Mouse (Mus musculus): ENCODE results near the gene Srgap3. TPM values are rescaled to one million over a fixed set of nuclear protein-coding genes. Genes with fewer than 3 reads are reported as not detected.

Srgap3 gene
- polyA plus RNA-seq, 1 experiment from 2014 or later = 53.5 TPM

- WGBS = 12% methylated on average over 6 of the region's 6 CpGs
- Histone ChIP-seq H3K27me3 (no peaks in the 10 kb centered on the region), H3K36me3 (no peaks in the 10 kb centered on the region), H3K9ac (replicated peaks) (no peak overlapping the region), H3K4me1 (replicated peaks) (peaks cover 91% of the 10 kb centered on the region), H3K4me3 (replicated peaks) (no peak overlapping the region), H3K9me3 (no peaks in the 10 kb centered on the region), H3K27ac (peak overlapping the region; percentile 97), H3K4me2 (replicated peaks) (peak overlapping the region; percentile 36)
- ATAC-seq = peak; percentile 31
Observed at GRCm38 (mm10) chr6:112900306-112900705, 46.8 kb downstream of the Srgap3 start.

GRCm38 (mm10) chr6:112899711-112900110 is 47.4 kb downstream of the Srgap3 start:
- H3K36me3 ChIP-seq = no peaks in the 10 kb centered on the region
- peaks cover 93% of the 10 kb centered on the region for H3K4me1 ChIP-seq (replicated peaks)
- H3K9me3 ChIP-seq = no peaks in the 10 kb centered on the region
- peak overlapping the region; percentile 97 for H3K27ac ChIP-seq
- no peak for ATAC-seq
- H3K9ac ChIP-seq (replicated peaks) = 0 out of 2 replicates have a peak overlapping the region, but pooled peaks have one; percentile 42
- H3K27me3 ChIP-seq = no peaks in the 10 kb centered on the region
- H3K4me3 ChIP-seq (replicated peaks) = peak overlapping the region; percentile 16; the same call in 1 of the 2 replicates
- 19% methylated on average over 1 of the region's 1 CpGs for WGBS
- peak overlapping the region; percentile 36 for H3K4me2 ChIP-seq (replicated peaks)

GRCm38 (mm10) chr6:112899276-112899675 is 47.8 kb downstream of the Srgap3 start:
- 51% methylated on average over 5 of the region's 5 CpGs for WGBS
- Histone ChIP-seq H3K4me3 (replicated peaks) (peak overlapping the region; percentile 16; the same call in 1 of the 2 replicates), H3K4me1 (replicated peaks) (peaks cover 93% of the 10 kb centered on the region), H3K4me2 (replicated peaks) (peak overlapping the region; percentile 36), H3K9ac (replicated peaks) (0 out of 2 replicates have a peak overlapping the region, but pooled peaks have one; percentile 42), H3K27ac (peak overlapping the region; percentile 97), H3K36me3 (no peaks in the 10 kb centered on the region), H3K27me3 (no peaks in the 10 kb centered on the region), H3K9me3 (no peaks in the 10 kb centered on the region)
- ATAC-seq = no peak

- H3K27me3 ChIP-seq = no peaks in the 10 kb centered on the region
- 63% methylated on average over 4 of the region's 4 CpGs for WGBS
- no peaks in the 10 kb centered on the region for H3K9me3 ChIP-seq
- ATAC-seq = no peak
- H3K36me3 ChIP-seq = no peaks in the 10 kb centered on the region
- H3K4me3 ChIP-seq (replicated peaks) = no peak overlapping the region
- no peak overlapping the region for H3K9ac ChIP-seq (replicated peaks)
- peaks cover 89% of the 10 kb centered on the region for H3K4me1 ChIP-seq (replicated peaks)
- H3K4me2 ChIP-seq (replicated peaks) = peak overlapping the region; percentile 36; the same call in 1 of the 2 replicates
- H3K27ac ChIP-seq = peak overlapping the region; percentile 22; the same call in 1 of the 2 replicates
Observed at GRCm38 (mm10) chr6:112898435-112898834, 48.6 kb downstream of the Srgap3 start.

- H3K9ac ChIP-seq (replicated peaks) = peak overlapping the region; percentile 24; the same call in 1 of the 2 replicates
Observed at GRCm38 (mm10) chr6:112896372-112896771, 50.7 kb downstream of the Srgap3 start.

GRCm38 (mm10) chr6:112890331-112890751 is 56.7 kb downstream of the Srgap3 start:
- H3K27ac ChIP-seq = no peak overlapping the region
- no peak overlapping the region for H3K4me2 ChIP-seq (replicated peaks)
- H3K9me3 ChIP-seq = no peaks in the 10 kb centered on the region
- H3K4me3 ChIP-seq (replicated peaks) = no peak overlapping the region
- H3K36me3 ChIP-seq = peaks cover 19% of the 10 kb centered on the region; the same call in 1 of the 2 replicates
- peaks cover 69% of the 10 kb centered on the region for H3K4me1 ChIP-seq (replicated peaks)
- ATAC-seq = no peak
- no peaks in the 10 kb centered on the region for H3K27me3 ChIP-seq
- 76% methylated on average over 2 of the region's 2 CpGs for WGBS
- H3K9ac ChIP-seq (replicated peaks) = no peak overlapping the region

More at GRCm38 (mm10) chr6:112896372-112896771, 50.7 kb downstream of the Srgap3 start:
- Histone ChIP-seq H3K4me1 (replicated peaks) (peaks cover 73% of the 10 kb centered on the region), H3K4me2 (replicated peaks) (peak overlapping the region; percentile 39), H3K9me3 (no peaks in the 10 kb centered on the region), H3K27ac (peak overlapping the region; percentile 90), H3K36me3 (peaks cover 6% of the 10 kb centered on the region; the same call in 1 of the 2 replicates), H3K27me3 (no peaks in the 10 kb centered on the region), H3K4me3 (replicated peaks) (no peak overlapping the region; the same call in 1 of the 2 replicates)
- peak; percentile 86 for ATAC-seq
- WGBS = 6% methylated on average over 11 of the region's 11 CpGs

- no peak for ATAC-seq
- Histone ChIP-seq H3K4me3 (replicated peaks) (no peak overlapping the region), H3K27me3 (no peaks in the 10 kb centered on the region), H3K4me1 (replicated peaks) (peaks cover 89% of the 10 kb centered on the region), H3K9ac (replicated peaks) (0 out of 2 replicates have a peak overlapping the region, but pooled peaks have one; percentile 21), H3K27ac (peak overlapping the region; percentile 93), H3K9me3 (no peaks in the 10 kb centered on the region), H3K4me2 (replicated peaks) (no peak overlapping the region), H3K36me3 (no peaks in the 10 kb centered on the region)
- 53% methylated on average over 5 of the region's 5 CpGs for WGBS
Observed at GRCm38 (mm10) chr6:112883588-112884135, 63.4 kb downstream of the Srgap3 start.

GRCm38 (mm10) chr6:112880048-112880534 is 67.0 kb downstream of the Srgap3 start:
- no peak overlapping the region for H3K4me3 ChIP-seq (replicated peaks)
- H3K27me3 ChIP-seq = no peaks in the 10 kb centered on the region
- H3K9ac ChIP-seq (replicated peaks) = peak overlapping the region; percentile 34
- ATAC-seq = peak; percentile 83
- peaks cover 81% of the 10 kb centered on the region for H3K4me1 ChIP-seq (replicated peaks)
- H3K4me2 ChIP-seq (replicated peaks) = peak overlapping the region; percentile 12; the same call in 1 of the 2 replicates
- H3K27ac ChIP-seq = peak overlapping the region; percentile 83
- 4% methylated on average over 5 of the region's 5 CpGs for WGBS
- H3K9me3 ChIP-seq = no peaks in the 10 kb centered on the region
- no peaks in the 10 kb centered on the region for H3K36me3 ChIP-seq

GRCm38 (mm10) chr6:112879154-112879553 is 67.9 kb downstream of the Srgap3 start:
- ATAC-seq = no peak
- no peak overlapping the region for H3K4me2 ChIP-seq (replicated peaks)
- H3K4me3 ChIP-seq (replicated peaks) = no peak overlapping the region
- H3K4me1 ChIP-seq (replicated peaks) = peaks cover 71% of the 10 kb centered on the region
- no peaks in the 10 kb centered on the region for H3K27me3 ChIP-seq
- H3K36me3 ChIP-seq = no peaks in the 10 kb centered on the region
- H3K9ac ChIP-seq (replicated peaks) = no peak overlapping the region
- 68% methylated on average over 5 of the region's 5 CpGs for WGBS
- no peaks in the 10 kb centered on the region for H3K9me3 ChIP-seq
- peak overlapping the region; percentile 83; the same call in 1 of the 2 replicates for H3K27ac ChIP-seq

GRCm38 (mm10) chr6:112873089-112873835 is 73.8 kb downstream of the Srgap3 start:
- no peak for ATAC-seq
- 86% methylated on average over 9 of the region's 9 CpGs for WGBS

GRCm38 (mm10) chr6:112871241-112871780 is 75.8 kb downstream of the Srgap3 start:
- H3K4me2 ChIP-seq (replicated peaks) = no peak overlapping the region
- no peak overlapping the region for H3K4me3 ChIP-seq (replicated peaks)
- no peaks in the 10 kb centered on the region for H3K27me3 ChIP-seq
- no peak overlapping the region for H3K27ac ChIP-seq
- peaks cover 13% of the 10 kb centered on the region for H3K36me3 ChIP-seq
- H3K9ac ChIP-seq (replicated peaks) = no peak overlapping the region
- no peak for ATAC-seq
- peaks cover 53% of the 10 kb centered on the region for H3K4me1 ChIP-seq (replicated peaks)
- H3K9me3 ChIP-seq = no peaks in the 10 kb centered on the region
- 90% methylated on average over 7 of the region's 7 CpGs for WGBS

More at GRCm38 (mm10) chr6:112873089-112873835, 73.8 kb downstream of the Srgap3 start:
- Histone ChIP-seq H3K9me3 (no peaks in the 10 kb centered on the region), H3K9ac (replicated peaks) (no peak overlapping the region), H3K36me3 (peaks cover 13% of the 10 kb centered on the region), H3K4me3 (replicated peaks) (no peak overlapping the region), H3K27ac (no peak overlapping the region), H3K4me2 (replicated peaks) (no peak overlapping the region), H3K27me3 (no peaks in the 10 kb centered on the region), H3K4me1 (replicated peaks) (peaks cover 53% of the 10 kb centered on the region)
